Mouse (Mus musculus) layer of hippocampus, postnatal 25 days (tissue): ENCODE measurements at regions not wholly inside any gene's neighbourhood (a gene's known extent, or its start where the extent isn't known, plus 50 kb on each side); places are given as distances from the start of the nearest gene placed in this dataset.
"Not testable (repeated sequence)": the region's sequence is repeated elsewhere in the genome, so short reads cannot be mapped to it uniquely, and the experiment has no call there.

ENCODE experiments used
- DNase-seq, 2 experiments: peaks; one replicate each; pipeline ENCODE4 v3.0.0; 2022; ENCODE audit warnings: mixed read lengths in 2 of 2, low spot score in 1 of 2; ENCODE audit errors: extremely low spot score in 1 of 2

DNA sequence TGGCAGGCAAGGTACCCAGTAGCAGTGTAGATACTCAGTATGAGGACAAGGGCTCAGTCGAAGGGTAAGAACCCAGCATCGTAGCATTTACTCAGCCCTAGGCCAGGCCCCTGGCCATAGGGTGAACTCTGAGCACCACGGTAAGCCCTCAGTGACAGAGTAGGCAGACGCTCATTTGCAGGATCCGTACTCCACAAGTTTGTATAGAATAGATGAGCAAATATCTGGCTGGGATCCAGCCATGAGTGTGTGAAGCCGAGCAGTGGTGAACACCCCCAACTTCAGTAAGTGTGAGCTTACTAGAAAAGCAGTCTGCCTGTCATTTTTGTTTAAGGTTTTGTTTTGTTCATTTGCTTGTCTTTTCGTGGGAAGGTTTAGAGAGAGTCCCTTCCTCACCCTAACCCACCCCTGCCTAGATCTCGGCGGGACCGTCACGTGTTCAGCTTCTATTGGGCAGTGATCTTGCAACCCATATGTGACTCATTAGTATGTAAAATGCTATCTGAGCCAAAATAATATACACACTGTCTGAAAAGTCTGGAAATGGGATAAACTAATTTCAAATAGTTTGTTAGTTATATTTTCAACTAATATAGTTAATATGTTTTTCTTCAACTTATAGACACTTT is 76.3 kb downstream of the Gm5447 start:
- no peak for DNase-seq

DNA sequence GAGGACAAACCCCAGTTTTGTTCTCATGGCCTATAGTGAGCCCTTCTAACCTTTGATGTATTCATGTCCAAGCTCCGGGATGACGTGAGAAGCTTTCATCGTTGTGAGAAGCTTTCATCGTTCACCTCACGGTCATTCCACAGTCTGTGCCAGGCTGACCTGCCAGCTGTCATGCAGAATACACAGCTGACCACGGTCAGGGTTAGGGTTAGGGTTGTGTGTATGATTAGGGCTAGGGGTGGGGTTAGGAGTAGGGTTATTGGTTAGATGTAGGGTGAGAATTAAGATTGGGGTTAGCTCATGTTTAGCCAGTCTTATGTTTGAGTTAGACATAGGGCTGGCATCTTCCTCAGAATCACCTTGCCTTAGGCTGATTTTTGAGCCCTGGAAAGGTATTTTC is 77.6 kb downstream of the Gm5447 start:
- not testable (repeated sequence) for DNase-seq

DNA sequence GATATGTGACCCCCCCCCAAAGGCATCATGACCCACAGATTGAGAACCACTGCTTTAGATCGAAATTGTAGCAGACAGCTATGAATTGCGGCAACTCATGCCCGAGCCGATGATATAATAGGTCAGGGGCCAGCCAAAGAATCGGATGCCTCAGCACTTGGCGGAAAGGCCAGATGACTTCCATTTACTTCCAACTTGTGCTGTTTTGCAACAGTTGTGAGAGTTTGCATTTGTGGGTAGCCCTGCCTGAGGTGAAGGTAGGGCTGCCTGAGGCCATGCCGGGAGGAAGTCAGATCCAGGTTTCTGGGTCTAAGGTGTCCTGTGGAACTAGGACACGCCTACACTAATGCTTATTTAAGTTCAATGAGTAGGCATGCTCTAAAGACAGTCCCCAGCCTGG is 80.4 kb downstream of the Gm5447 start:
- DNase-seq: no peak

DNA sequence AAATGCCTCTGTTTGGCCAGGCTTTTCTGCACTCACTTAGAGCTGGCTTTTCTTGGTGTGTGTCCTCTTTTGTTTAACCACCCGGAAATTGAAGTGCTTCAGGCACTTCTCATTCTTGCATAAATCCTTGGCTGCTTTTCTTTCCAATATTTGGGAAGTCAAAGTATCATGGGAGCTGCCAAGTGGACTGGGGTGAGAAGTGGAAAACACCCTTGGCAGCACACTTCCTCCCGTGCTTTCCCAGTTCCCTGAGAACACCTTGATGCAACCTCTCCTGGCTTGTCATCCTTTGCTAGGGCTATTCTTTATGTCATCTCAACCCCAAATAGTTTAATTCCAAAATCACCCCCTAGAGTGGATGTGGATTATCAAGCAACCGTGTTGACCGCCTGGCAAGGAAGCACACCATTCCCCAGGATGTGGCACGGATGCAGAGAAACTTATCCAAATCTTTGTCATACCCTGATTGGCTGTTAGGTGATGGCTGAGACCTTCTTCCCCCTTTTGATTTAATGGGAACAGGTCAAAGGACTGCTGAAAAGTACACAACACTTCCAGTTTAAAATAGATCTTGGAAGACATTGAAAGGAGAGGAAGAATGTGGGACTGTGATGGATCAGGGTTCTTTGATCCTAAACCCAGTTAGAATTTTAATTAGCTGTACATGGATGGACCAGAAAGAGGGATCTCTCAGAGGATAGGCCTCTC is 81.5 kb downstream of the Gm5447 start:
- DNase-seq: no peak

DNA sequence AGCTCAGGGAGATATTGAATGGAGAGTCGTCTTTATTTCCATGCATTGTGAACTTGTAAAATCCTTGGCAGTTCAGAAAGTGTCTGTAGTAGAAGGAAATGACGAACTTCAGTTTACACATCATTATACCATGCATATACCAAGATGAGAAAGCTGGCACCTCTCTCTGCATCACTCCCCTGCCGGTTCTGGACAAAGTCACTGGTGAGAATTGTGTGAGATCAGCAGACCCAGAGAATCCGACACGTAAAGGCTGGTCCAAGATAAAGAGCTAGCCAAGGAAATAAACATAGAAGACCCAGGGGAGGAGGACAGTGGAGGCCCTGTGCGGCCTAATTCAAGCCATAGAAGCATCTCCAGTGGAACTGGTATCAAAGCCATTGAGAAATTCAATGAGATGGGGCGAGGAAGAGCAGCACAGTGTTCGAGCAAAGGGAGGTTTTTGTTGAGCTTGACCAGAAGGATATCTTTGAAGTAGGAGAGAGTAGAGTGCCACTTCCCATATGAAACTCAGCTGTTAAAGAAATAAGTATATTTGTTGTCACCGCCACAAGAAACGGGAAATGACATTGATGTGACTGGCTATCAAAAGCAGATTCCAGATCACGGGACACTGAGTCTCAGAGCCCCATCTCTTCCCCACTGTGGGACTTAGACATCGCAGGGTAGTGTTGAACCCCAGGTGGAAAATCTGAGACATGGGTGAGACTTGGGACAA is 82.3 kb downstream of the Gm5447 start:
- no peak for DNase-seq

DNA sequence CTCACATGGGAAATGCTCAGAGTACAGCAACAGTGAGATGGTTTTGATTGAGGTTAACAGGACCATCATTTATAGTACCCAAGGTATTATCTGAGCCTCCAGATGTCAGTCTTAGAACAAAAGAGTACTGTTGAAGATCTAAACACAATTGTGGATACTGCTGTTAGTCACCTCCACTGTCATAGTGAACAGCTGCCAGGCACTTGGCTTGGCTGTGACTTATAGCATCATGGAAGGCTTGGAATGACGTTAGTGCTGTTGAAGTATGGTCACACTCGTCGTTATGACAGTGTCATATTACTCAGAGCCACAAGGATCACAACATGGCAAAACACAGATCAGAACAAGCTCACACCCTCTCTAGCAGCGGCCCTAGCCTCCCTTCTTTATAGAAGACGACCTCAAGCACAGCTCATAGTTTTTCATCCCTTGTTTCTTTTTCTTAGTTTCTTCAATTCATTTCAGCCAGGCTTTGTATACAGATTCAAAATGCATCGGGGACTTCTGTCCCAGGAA is 87.0 kb downstream of the Gm5447 start:
- DNase-seq: no peak

DNA sequence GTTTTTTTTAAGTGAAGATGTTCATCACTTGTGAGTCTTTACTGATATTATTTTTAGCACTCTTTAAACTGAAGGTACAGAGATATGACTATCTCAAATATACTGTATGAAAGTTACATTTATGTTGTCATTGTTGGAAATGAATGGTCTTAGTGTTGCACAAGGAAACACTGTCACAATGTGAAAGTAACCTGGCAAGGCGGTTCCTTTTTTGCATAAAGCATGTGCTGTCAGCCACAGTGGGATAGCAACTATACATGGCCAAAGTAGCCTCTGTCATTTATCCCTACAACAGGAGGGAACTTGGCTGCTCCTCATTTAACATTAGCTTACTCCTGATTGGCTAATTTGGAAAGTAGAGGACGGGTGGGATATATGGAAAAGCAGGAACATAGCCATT is 94.3 kb downstream of the Gm5447 start:
- DNase-seq: no peak

DNA sequence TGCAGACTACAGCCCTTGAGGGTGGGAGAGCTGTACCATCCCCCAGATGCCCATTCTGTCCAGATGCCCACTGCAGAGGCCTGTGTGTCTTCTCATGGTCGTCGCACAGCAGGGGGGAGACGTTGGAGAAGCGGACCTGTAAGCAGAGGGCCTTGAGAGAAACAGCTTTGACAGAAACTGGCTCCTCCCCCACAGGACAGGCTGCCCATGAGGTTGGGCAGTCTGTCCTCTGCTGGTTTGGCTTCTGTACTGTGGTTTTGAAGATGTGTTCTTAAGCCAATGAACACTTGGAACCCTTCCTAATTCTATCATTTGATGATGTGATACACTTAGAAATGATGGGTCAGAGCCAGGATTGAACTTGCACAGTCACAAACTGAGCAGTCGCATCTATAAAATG is 102.5 kb downstream of the Gm5447 start:
- no peak for DNase-seq

DNA sequence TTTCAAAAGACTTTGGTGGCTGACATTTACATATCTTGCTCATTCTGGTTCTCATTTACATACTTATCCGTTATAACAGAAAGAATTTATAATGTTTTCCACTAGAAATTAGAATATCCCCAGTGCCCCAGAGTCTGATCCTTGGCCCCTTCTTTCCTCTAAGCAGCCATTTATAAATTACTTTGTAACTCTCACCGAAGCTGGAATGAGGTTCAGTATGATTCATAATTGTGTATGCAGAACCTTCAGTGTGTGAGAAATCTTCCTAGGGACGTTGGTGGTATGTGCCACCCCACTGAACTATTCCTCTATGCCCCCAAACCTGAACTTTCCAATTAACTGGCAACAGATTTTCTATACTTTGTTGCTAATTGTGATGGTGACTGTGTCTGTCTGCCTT is 104.7 kb downstream of the Gm5447 start:
- no peak for DNase-seq

DNA sequence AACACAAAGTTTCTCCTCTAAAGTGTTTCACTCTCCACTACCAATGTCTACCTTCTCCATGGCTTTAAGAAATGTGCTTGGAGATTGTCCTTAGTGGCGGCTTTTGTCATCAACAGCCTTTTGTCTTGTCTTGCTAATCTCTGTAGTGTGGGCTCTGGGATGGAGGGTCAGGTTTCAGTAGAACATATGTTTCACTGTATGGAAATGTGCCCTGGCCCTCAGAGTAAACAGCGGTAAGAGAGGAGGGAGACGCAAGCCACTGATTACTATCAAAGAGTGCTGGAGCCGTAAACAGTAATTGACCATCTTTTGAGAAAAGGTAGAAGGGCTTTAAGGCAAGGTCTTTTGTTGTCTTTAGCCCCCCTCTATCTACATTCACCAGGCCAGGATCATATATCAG is 106.2 kb downstream of the Gm5447 start:
- DNase-seq: no peak

DNA sequence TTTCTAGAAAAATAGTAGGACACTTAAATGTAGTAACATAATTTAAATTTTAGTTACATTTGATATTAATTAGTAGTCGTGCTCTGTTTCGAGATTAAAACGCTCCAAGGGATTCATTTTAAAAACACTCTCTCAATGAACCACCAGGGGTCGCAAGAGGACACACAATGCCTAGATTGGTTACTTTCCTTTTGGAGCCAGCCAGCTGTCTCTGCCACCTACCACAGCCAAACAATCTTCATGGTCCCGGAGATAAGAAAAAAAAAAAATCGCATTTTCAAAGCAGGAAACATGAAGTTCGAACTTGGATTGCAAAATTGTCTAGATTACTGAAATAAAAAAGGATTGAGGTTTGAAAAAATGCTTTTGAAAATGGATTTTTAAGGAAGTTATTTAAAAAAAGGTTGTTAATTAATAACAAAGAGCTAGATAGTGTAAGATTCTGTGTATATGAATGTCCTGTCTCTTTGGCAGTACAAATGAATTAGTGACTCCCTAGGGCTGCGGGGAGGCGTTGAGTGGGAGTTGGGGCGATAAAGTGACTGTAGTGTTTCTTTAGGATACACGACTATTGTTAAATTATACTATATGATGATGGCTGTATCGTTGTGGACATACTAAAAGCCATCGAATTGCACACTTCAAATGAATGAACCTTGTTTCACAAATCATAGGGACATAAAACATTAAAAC is 108.6 kb downstream of the Gm5447 start:
- DNase-seq: peak; percentile 22 to 80

DNA sequence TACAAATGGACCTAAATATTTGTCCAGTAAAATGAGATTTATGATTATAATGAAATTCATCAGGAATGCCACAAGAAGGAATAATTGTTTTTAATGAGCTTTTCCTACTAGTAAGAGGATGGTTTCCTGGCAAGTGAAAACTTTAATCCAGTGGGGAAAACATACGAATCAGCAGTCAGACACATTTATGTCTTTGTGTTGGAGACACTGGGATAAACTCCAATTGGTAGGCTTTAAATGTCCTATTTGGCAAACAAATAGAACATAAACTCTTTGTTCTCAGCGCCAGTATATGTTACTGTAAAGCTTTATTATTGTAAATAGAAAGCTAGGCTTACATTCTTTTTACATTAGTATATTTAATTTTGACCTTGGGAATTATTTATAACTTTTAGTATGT is 127.0 kb downstream of the Gm5447 start:
- no peak for DNase-seq

DNA sequence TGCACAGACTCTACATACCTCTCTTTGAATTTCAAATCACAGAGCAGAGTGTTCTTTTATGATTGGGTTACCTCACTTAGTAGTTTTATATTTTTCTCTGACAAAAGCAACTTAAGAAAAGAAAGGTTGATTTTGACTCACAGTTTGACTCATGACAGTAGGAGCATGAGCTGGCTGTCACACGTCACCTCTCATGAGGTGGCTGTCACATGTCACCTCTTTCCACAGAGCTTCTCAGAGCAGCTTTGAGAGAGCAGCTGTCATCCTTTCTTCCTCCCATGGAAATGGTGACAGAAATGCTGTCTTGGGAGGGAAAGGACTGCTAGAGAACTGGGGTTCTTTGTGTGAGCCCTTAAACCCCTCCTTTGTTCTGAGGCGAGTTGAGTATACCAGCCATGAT is 133.4 kb downstream of the Gm5447 start:
- DNase-seq: no peak

DNA sequence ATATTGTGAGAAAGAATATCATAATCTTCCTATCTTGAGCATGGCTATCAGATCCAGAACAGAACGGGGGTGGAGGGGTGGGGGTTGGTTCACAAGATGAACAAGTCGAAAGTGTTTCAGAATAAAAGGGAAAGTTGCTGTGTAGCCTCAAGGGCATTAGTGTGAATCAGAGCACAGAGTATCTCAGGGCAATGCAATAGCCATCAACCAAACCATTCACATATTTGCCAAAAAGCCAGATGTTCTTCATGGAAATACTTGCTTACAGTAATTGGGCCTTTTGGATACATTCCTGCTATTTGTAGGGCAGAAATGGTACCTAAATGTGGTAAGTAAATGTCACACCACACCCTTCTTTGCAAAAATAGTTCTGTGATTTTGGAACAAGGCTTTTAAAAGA is 135.2 kb downstream of the Gm5447 start:
- DNase-seq: no peak

DNA sequence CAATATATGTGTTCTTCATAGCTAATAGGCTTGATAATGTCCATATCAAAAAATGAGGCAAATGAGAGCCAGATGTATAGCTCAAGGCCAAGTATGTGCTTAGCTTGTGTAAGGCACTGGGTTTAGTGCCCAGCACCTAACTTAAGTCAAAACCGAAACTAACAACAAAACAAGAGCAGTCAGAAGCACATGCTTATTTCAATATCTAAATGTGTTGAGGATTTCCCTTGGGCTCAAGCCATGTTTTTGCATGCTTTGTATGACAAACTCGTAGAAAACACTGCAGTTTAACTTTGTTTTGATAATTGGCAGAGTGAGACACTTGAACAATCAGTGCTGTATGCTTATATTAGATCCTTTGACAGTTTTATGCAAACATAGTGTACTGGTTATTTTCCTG is 148.7 kb downstream of the Gm5447 start:
- DNase-seq: no peak

DNA sequence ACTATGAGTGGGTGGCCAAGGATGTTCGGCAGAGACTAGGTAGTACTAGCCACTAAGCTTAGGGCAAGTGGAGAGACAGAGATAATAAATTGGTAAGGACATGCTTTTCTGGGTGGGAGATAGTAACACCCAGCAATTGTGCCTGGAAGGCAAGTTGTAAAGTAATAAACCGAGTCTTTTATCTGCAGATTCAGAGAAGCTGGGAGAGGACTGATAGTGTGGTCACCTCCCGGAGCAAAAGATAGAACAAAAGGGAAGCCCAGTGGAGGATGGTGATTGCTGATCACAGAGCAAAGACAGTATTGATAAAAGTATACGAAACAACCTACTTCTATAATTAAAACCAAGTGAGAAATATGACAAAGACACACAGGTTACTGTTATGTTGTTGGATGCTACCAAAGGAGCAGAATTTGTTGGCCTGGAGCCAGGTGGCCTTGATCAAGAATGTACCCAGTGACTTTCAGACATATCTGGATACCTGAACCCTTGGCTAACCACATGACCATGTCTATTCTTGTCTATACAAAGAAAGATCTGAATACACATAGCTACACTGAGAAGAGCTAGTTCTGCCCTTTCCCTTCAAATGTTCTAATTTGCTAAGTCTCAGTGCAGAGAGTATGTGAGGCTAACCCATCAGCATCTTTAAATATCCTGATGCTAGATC is 150.7 kb downstream of the Gm5447 start:
- DNase-seq: no peak

DNA sequence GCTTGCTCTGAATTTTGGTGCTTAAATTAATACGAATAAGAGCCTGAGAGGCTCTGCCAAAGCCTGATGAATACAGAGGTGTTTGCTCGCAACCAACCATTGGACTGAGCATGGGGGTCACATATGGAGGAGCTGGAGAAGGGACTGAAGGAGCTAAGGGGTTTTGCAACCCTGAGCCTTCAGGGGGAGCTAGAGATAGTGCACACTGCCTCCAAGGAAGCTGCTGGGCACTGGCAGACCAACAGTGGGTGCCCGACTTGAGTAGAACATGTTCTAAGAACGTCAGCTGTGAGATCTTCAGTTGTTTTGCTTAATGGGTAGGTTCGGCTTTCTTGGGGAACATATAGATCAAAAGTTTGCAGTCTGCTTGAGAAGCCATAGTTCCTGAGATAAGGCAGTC is 158.5 kb downstream of the Gm5447 start:
- no peak for DNase-seq

DNA sequence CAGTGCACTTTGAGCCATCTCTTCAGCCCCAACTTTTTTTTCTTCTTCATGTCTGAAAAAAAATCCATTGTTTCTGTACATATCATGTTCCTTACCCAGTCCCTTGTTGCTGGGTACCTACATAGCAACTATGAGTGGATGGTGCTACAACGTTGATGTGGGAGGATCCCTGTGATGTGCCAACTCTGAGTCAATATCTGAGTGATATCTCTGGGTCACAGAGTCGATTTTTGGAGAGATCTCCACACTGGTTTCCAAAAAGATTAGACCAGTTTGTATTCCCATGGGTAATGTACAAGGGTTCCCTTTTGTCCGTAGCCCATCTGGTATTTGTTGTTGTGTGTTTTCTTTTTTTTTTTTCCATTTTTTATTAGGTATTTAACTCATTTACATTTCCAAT is 165.7 kb downstream of the Gm5447 start:
- DNase-seq: no peak

DNA sequence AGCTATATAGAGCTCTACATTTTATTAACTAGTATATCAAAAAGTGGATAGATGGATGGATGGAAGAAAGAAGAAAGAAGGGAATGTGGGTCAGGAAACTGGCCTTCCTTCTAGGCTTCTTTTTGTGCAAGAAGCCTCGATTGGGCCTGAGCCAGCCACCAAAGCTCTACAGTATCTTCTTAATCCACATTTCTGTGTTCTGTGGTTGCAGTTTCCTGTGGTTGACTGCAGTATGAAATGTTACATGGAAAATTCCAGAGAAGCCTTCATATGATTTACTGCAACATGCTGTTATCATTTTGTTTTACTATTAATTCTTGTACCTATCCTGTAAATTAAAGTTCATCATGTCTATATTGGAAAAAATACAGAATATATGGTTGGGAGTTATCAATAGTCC is 173.3 kb downstream of the Gm5447 start:
- no peak for DNase-seq

DNA sequence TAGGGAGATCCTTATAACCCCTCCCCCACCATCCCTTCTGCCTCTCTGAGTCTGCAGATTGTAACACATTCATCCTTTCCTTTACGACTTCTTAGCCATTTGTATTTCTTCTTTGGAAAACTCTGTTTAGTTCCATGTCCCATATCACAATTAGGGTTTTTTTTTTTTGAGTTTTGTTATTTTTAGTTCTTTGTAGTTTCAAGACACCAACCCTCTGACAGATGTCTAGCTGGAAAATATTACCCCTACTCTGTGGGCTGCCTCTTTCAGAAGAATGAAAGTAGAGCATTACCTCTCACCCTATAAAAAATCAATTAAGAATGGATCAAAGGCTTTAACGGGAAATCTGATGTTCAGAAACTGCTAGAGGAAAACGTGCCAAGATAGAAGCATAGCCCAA is 180.1 kb downstream of the Gm5447 start:
- DNase-seq: no peak
